Mouse (Mus musculus) liver, adult 2 months (tissue): ENCODE results near the gene Ktn1. TPM values are rescaled to one million over a fixed set of nuclear protein-coding genes. Genes with fewer than 3 reads are reported as not detected.

Experiments
- DNase-seq: peaks from one replicate; pipeline ENCODE4 v3.0.0-alpha.2; 2011; ENCODE audit warnings: low read depth, low spot score; ENCODE audit errors: extremely low read depth
- H3K27ac ChIP-seq: fragments of 200-500 bp; replicated peaks from 2 replicates; pipeline ENCODE4 v1.5.1; 2012; ENCODE audit warnings: low read depth, mild to moderate bottlenecking, control low read depth, inconsistent platforms, low read length; ENCODE audit not compliant: insufficient read depth
- H3K27me3 ChIP-seq: fragments of 200-500 bp; 2 replicates; pipeline ENCODE4 v1.6.1; 2012; ENCODE audit warnings: mild to moderate bottlenecking, moderate library complexity, low read length, inconsistent platforms; ENCODE audit not compliant: control insufficient read depth, insufficient read depth
- H3K36me3 ChIP-seq: fragments of 200-500 bp; 2 replicates; pipeline ENCODE4 v1.6.1; 2012; ENCODE audit warnings: low read length, inconsistent platforms; ENCODE audit not compliant: control insufficient read depth, insufficient read depth
- H3K4me1 ChIP-seq: fragments of 200-500 bp; 2 replicates; pipeline ENCODE4 v1.6.1; 2011; ENCODE audit warnings: low read length; ENCODE audit not compliant: control insufficient read depth, insufficient read depth
- H3K4me3 ChIP-seq: fragments of 200-500 bp; 2 replicates; pipeline ENCODE4 v1.5.1; 2011; ENCODE audit warnings: low read depth, mild to moderate bottlenecking, control low read depth, low read length, moderate library complexity; ENCODE audit not compliant: insufficient read depth
- H3K79me2 ChIP-seq: fragments of 200-500 bp; 2 replicates; pipeline ENCODE4 v1.6.1; 2012; ENCODE audit warnings: inconsistent platforms, mild to moderate bottlenecking, low read length, moderate library complexity; ENCODE audit not compliant: control insufficient read depth, insufficient read depth
- H3K9ac ChIP-seq: fragments of 200-500 bp; 2 replicates; pipeline ENCODE4 v1.6.1; 2012; ENCODE audit warnings: low read depth, mild to moderate bottlenecking, control low read depth, inconsistent platforms, low read length
- CTCF ChIP-seq: fragments of 200-500 bp; IDR thresholded peaks from 2 replicates; pipeline ENCODE4 v1.5.1; 2011; ENCODE audit warnings: low read depth, low read length, control low read depth
- POLR2A ChIP-seq: fragments of 200-500 bp; IDR thresholded peaks from 2 replicates; pipeline ENCODE4 v1.6.1; 2011; ENCODE audit warnings: low read length, control low read depth; ENCODE audit not compliant: insufficient read depth; ENCODE audit errors: extremely low read depth
- whole genome bisulfite sequencing: fragments of 180-500 bp; shearing (Covaris S2); methylation state at CpG from one replicate; pipeline ENCODE4 v1.1.7; 2018; 5-methylcytosine and 5-hydroxymethylcytosine counted together
- polyA plus RNA-seq: library from polyadenylated mRNA; depleted of rRNA; stranded (reverse); fragments of >200 nt; gene quantifications from 2 replicates; pipeline ENCODE4 v1.2.3, GENCODE M21; 2012
- total RNA-seq: library from RNA; depleted of rRNA; stranded (reverse); fragments of >200 nt; gene quantifications from 2 replicates; pipeline ENCODE4 v1.2.3, GENCODE M21; 2014

Ktn1 gene
- total and polyA plus RNA-seq, 2 experiments = 1.9 to 18.4 TPM

DNA sequence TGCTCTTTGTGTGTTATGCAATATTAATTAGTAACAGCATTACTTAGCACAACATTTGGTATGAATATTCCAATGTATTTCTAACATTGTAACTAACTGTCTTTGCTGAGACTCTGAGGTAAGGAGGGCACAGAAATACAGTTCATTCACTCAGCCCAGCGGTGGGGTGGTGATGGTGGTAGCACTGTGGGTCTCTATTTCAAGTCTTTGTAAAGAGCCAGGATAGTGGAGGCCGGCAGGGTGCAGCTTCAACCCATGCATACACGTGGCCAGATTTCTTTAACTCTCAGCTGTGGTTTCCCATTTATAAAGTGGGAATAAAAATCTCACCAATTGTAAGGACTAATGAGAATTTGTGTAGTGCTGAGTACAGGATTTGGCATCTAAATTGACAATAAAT lies 67.5 kb downstream of the Ktn1 start:
- DNase-seq = no peak
- 92% methylated on average over 3 of the region's 3 CpGs for WGBS
- Histone ChIP-seq H3K27ac (no peak overlapping the region), H3K9ac (no peak overlapping the region), H3K4me3 (no peak overlapping the region), H3K36me3 (peaks cover 22% of the 10 kb centered on the region), H3K4me1 (no peaks in the 10 kb centered on the region), H3K79me2 (no peaks in the 10 kb centered on the region), H3K27me3 (no peaks in the 10 kb centered on the region)
- no peak for TF ChIP-seq POLR2A
- no peak for TF ChIP-seq CTCF

GRCm38 (mm10) chr14:47717916-47718606 lies 69.8 kb downstream of the Ktn1 start:
- DNase-seq = no peak
- Histone ChIP-seq H3K36me3 (peaks cover 27% of the 10 kb centered on the region), H3K9ac (no peak overlapping the region), H3K4me1 (no peaks in the 10 kb centered on the region), H3K4me3 (no peak overlapping the region), H3K27ac (no peak overlapping the region), H3K79me2 (no peaks in the 10 kb centered on the region), H3K27me3 (no peaks in the 10 kb centered on the region)
- 96% methylated on average over 14 of the region's 14 CpGs for WGBS
- TF ChIP-seq CTCF (no peak), POLR2A (no peak)

- Histone ChIP-seq H3K79me2 (no peaks in the 10 kb centered on the region), H3K27me3 (no peaks in the 10 kb centered on the region), H3K4me1 (no peaks in the 10 kb centered on the region), H3K27ac (no peak overlapping the region), H3K9ac (no peak overlapping the region), H3K4me3 (no peak overlapping the region), H3K36me3 (peaks cover 38% of the 10 kb centered on the region)
- TF ChIP-seq POLR2A = no peak
- no peak for TF ChIP-seq CTCF
- DNase-seq = peak; percentile 71
- 39% methylated on average over 4 of the region's 4 CpGs for WGBS
Measured at GRCm38 (mm10) chr14:47720023-47720422, 71.8 kb downstream of the Ktn1 start.

DNA sequence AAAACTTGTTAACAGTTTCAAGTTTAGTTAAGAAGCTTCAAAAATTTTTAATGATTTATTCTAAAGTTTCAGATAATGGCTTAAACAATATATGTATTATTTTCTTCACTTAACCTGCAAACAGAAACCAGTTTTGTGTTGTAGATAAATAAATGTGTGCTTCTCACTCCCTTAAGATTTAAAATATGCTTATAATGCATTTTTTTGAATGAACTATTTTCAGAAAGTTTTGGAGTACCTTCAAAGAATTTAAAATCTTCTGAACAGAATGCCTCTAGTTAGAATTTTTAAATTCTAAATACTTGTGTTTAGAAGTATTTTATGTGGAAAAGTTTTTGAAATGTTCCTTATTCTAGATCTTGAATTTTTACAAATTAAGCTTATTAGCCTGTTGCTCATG lies 74.8 kb downstream of the Ktn1 start:
- no peak overlapping the region for H3K9ac ChIP-seq
- peaks cover 47% of the 10 kb centered on the region for H3K36me3 ChIP-seq
- no peak for DNase-seq
- no peak overlapping the region for H3K27ac ChIP-seq
- no peaks in the 10 kb centered on the region for H3K27me3 ChIP-seq
- no peaks in the 10 kb centered on the region for H3K79me2 ChIP-seq
- TF ChIP-seq CTCF = no peak
- no peak for TF ChIP-seq POLR2A
- H3K4me1 ChIP-seq = no peaks in the 10 kb centered on the region
- H3K4me3 ChIP-seq = no peak overlapping the region

GRCm38 (mm10) chr14:47728594-47728993 lies 80.3 kb downstream of the Ktn1 start:
- H3K4me3 ChIP-seq = no peak overlapping the region
- TF ChIP-seq POLR2A = no peak
- no peak for DNase-seq
- H3K27ac ChIP-seq = no peak overlapping the region
- H3K4me1 ChIP-seq = no peaks in the 10 kb centered on the region
- H3K79me2 ChIP-seq = no peaks in the 10 kb centered on the region
- no peak overlapping the region for H3K9ac ChIP-seq
- H3K36me3 ChIP-seq = peaks cover 70% of the 10 kb centered on the region
- WGBS = 98% methylated on average over 1 of the region's 1 CpGs
- H3K27me3 ChIP-seq = no peaks in the 10 kb centered on the region

- Histone ChIP-seq H3K4me1 (no peaks in the 10 kb centered on the region), H3K79me2 (no peaks in the 10 kb centered on the region), H3K27ac (no peak overlapping the region), H3K4me3 (no peak overlapping the region), H3K27me3 (no peaks in the 10 kb centered on the region), H3K9ac (no peak overlapping the region), H3K36me3 (peaks cover 56% of the 10 kb centered on the region)
- WGBS = 87% methylated on average over 12 of the region's 12 CpGs
- peak; percentile 14 for DNase-seq
- no peak for TF ChIP-seq CTCF
- TF ChIP-seq POLR2A = no peak
Measured at GRCm38 (mm10) chr14:47735354-47735753, 87.1 kb downstream of the Ktn1 start.
